Mouse (Mus musculus) heart, embryonic 14.5 days (tissue): ENCODE measurements at regions not wholly inside any gene's neighbourhood (a gene's known extent, or its start where the extent isn't known, plus 50 kb on each side); places are given as distances from the start of the nearest gene placed in this dataset.

Experiments used
- ATAC-seq: fragments of 200-750 bp; cut with Nextera tagmentation; 2 replicates; pipeline ENCODE4 v1.8.0; 2017; ENCODE audit warnings: low read depth, moderate TSS enrichment; ENCODE audit not compliant: insufficient number of reproducible peaks, insufficient read depth, low FRiP score
- H3K27ac ChIP-seq, 2 experiments: fragments of 200-500 bp in 1 of 2; fragments of 300-500 bp in 1 of 2; sonication (generic) in 1 of 2; replicated peaks in 1 of 2; 2 replicates each; pipeline ENCODE4 v1.5.1; 2012 to 2014; ENCODE audit warnings: low read depth in 2 of 2, low read length in 2 of 2, control low read depth in 1 of 2, mild to moderate bottlenecking in 1 of 2, mixed read lengths in 1 of 2; ENCODE audit not compliant: control insufficient read depth in 1 of 2, insufficient read depth in 1 of 2
- H3K27me3 ChIP-seq: fragments of 300-500 bp; sonication (generic); 2 replicates; pipeline ENCODE4 v1.6.1; 2014; ENCODE audit warnings: mild to moderate bottlenecking, low read length, control low read depth; ENCODE audit not compliant: control insufficient read depth, insufficient read depth
- H3K36me3 ChIP-seq: fragments of 300-500 bp; sonication (generic); 2 replicates; pipeline ENCODE4 v1.6.1; 2014; ENCODE audit warnings: mild to moderate bottlenecking, control low read depth, low read length, mixed read lengths; ENCODE audit not compliant: control insufficient read depth, insufficient read depth
- H3K4me1 ChIP-seq, 2 experiments: fragments of 200-500 bp in 1 of 2; fragments of 300-500 bp in 1 of 2; sonication (generic) in 1 of 2; 2 replicates each; pipeline ENCODE4 v1.6.1; 2012 to 2014; ENCODE audit warnings: low read length in 2 of 2, control low read depth in 1 of 2, mixed read lengths in 1 of 2; ENCODE audit not compliant: control insufficient read depth in 2 of 2, insufficient read depth in 2 of 2
- H3K4me2 ChIP-seq: fragments of 300-500 bp; sonication (generic); 2 replicates; pipeline ENCODE4 v1.6.1; 2014; ENCODE audit warnings: mild to moderate bottlenecking, low read length
- H3K4me3 ChIP-seq, 2 experiments: fragments of 200-500 bp in 1 of 2; fragments of 300-500 bp in 1 of 2; sonication (generic) in 1 of 2; 2 replicates each; pipeline ENCODE4 v1.5.1; 2012 to 2014; ENCODE audit warnings: low read length in 2 of 2, mild to moderate bottlenecking in 2 of 2, control low read depth in 1 of 2, low read depth in 1 of 2, moderate library complexity in 1 of 2; ENCODE audit not compliant: control insufficient read depth in 1 of 2, insufficient read depth in 1 of 2
- H3K9ac ChIP-seq: fragments of 300-500 bp; sonication (generic); 2 replicates; pipeline ENCODE4 v1.6.1; 2014; ENCODE audit warnings: mild to moderate bottlenecking, low read length
- H3K9me3 ChIP-seq: fragments of 300-500 bp; sonication (generic); 2 replicates; pipeline ENCODE4 v1.6.1; 2016; ENCODE audit warnings: low read length, control low read depth; ENCODE audit not compliant: control insufficient read depth
- whole genome bisulfite sequencing: fragments of 180-500 bp; shearing (Covaris S2); extraction: QIAGEN DNeasy Blood & Tissue Kit; methylation state at CpG from one replicate; pipeline ENCODE4 v1.1.7; 2014; 5-methylcytosine and 5-hydroxymethylcytosine counted together

DNA sequence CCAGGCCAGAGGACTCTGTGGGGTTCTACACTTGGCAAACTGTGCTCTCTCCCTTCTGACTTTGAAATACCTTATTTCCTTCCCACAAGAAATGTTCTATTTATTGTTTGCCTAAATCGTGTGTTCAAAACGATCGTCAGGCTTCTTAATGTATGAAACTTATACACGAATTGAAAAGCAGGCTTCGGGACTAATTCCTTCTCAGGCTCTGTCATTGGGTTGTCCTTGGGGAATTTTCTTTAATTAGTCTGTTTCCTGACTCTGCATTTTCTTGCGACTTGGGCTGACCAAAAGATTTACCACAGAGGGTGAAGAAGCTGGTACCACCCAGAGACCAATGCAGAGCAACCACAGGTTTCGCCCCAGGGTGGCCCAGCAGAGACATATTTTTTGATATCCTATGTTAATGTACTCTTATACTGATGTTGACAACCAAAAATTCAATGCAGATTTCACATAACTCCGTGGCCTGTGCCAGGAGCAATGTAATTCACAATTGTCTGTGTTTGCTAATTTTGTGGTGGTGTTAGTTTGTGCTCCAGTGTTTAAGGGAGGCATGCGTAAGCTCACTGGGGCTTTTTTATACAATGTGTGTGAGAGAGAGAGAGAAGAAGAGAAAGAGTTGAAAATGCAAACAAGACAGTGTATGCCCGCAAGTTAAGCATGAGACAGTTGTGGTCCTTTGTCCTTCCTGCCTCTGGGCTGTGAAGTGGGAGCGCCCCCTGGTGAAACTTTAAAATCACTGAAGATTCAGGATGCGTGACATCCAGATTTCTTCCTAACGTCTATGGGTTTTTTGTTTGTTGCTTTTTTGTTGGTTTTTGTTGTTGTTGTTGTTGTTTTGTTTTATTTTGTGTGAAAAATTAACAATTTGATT lies 452.7 kb downstream of the Sox2 start:
- WGBS = 59% methylated on average over 13 of the region's 13 CpGs
- H3K4me3 ChIP-seq = no peak overlapping the region
- no peak for ATAC-seq
- peaks cover 0 to 3% of the 10 kb centered on the region in 2 experiments; a peak in 2 of 4 replicates for H3K4me1 ChIP-seq
- H3K27ac ChIP-seq = no peak overlapping the region
- H3K9me3 ChIP-seq = no peaks in the 10 kb centered on the region
- no peak overlapping the region for H3K4me2 ChIP-seq
- H3K36me3 ChIP-seq = no peaks in the 10 kb centered on the region
- H3K9ac ChIP-seq = no peak overlapping the region
- peaks cover 7% of the 10 kb centered on the region for H3K27me3 ChIP-seq

DNA sequence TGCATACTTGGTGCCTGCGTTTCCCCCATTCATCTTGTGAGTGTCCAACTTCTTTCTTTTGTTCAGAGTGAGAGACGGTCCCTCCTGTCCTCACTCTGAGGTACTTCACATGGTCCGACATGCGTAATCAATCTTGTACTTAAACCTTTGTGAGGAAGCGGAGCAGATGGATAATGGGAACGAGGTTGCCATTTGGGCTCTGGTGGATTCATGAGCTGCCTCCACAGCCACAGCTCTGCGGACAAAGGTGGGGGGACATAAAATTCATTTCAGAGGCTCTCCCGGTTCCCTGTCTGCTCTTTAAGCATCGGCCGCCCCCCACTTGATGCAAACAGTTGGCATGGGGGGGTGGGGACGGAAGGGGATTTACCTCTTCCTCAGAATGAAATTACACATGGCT lies 454.7 kb downstream of the Sox2 start:
- Histone ChIP-seq H3K36me3 (no peaks in the 10 kb centered on the region), H3K9me3 (no peaks in the 10 kb centered on the region), H3K27ac (no peak overlapping the region), H3K9ac (no peak overlapping the region), H3K4me2 (no peak overlapping the region), H3K4me1 (peaks cover 0 to 3% of the 10 kb centered on the region in 2 experiments; a peak in 2 of 4 replicates), H3K27me3 (peaks cover 7% of the 10 kb centered on the region), H3K4me3 (no peak overlapping the region)
- 80% methylated on average over 11 of the region's 11 CpGs for WGBS
- ATAC-seq = no peak

DNA sequence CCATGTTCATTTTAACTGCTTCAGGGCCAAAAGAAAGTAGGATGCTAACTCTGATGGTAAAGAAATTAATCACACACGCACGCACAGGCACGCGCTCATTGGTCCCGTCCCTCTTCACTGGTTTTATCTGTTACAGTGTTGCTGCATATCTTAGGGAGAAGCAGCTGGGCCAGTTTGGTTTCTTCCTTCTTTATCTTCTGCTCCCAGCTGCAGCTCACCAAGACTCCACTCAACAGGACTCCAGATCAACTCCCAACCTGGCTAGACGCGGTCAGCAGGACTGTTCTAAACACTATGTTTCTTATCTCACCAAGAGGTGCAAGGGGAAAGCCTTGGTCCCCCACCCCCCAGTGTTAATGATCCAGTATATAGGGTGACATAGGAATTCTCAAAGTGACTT lies 455.9 kb downstream of the Sox2 start:
- H3K4me1 ChIP-seq = peaks cover 0 to 3% of the 10 kb centered on the region in 2 experiments; a peak in 2 of 4 replicates
- no peaks in the 10 kb centered on the region for H3K9me3 ChIP-seq
- WGBS = 47% methylated on average over 7 of the region's 7 CpGs
- peaks cover 7% of the 10 kb centered on the region for H3K27me3 ChIP-seq
- no peak overlapping the region for H3K4me3 ChIP-seq
- H3K27ac ChIP-seq = no peak overlapping the region
- no peak overlapping the region for H3K9ac ChIP-seq
- no peak for ATAC-seq
- no peaks in the 10 kb centered on the region for H3K36me3 ChIP-seq
- H3K4me2 ChIP-seq = no peak overlapping the region

DNA sequence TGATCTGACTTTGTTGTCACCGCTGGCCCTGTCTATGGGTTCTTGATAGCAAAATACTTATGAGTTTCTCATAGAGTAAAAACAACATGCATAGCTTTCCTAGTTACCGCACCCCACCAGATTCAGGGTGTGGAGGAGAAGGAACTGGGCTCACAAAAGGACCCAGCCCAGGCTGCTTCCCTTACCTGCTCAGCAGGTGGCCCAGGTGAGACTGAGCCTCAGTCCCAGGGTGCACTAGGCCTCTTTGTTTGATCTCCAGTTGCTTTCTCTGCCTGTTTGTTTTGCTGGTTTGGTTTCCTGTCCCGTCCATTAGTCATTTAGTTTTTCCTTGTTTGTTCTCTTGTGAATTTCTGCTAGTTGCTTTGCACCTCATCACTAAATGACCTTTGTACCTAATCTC lies 483.3 kb downstream of the Sox2 start:
- no peak overlapping the region for H3K4me2 ChIP-seq
- no peak overlapping the region for H3K27ac ChIP-seq
- H3K4me3 ChIP-seq = no peak overlapping the region
- no peaks in the 10 kb centered on the region for H3K9me3 ChIP-seq
- 75% methylated on average over 3 of the region's 3 CpGs for WGBS
- H3K9ac ChIP-seq = no peak overlapping the region
- H3K36me3 ChIP-seq = no peaks in the 10 kb centered on the region
- H3K4me1 ChIP-seq = no peaks in the 10 kb centered on the region
- ATAC-seq = no peak
- no peaks in the 10 kb centered on the region for H3K27me3 ChIP-seq

DNA sequence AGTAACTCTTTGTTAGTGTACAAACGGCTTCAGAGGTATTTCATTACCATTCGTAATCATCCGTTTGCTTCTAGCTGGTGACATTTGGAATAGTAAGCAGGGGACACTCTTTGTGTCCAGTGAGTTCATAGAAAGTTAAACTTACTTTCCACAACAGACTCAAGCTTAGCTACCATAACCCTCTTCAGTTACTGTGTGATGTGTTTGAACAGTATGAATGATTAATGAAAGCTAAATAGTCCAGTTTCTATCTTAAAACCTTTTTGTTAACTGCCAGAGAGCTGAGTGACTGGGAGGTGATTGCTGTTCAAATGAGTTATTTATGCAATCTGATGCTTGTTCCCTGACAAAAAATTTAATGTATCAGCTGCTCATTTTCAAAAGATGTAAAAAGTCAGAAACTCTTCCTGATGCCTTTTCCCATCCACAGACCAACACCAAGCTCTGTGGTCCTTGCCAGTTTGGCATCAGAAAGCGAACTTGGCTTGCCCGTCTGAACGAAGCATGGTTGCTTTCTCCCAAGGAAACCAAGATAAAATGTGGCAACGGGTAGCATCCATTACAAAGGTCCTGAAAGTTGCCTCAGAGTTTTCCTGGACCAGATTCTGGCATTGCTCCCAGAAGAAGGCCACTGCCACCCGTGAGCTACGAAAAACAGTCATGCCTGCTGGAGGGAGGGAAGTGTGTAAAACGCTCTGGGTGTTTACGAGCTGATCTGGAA lies 491.5 kb downstream of the Sox2 start:
- Histone ChIP-seq H3K9me3 (no peaks in the 10 kb centered on the region), H3K36me3 (no peaks in the 10 kb centered on the region), H3K4me3 (no peak overlapping the region), H3K27ac (no peak overlapping the region), H3K27me3 (no peaks in the 10 kb centered on the region), H3K4me1 (no peaks in the 10 kb centered on the region), H3K9ac (no peak overlapping the region), H3K4me2 (no peak overlapping the region)
- 59% methylated on average over 11 of the region's 11 CpGs for WGBS
- no peak for ATAC-seq

DNA sequence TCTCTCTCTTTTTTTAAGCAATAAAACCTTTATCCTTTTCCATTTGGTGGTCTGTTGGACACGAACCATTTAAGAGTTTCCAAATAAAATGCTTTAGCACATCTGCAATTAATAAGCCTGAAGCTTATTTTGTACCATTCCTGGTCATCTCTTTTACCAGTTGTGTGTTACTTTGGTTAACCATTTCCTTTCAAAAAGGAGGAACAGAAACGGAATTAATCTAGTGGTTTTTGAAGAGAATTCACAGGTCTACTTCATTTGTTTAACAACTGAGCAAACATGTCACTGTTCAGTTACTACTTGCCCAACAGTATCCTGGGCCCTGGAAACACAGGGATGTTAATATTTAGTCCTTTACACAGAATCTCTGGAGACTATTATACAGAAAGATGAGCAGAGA lies 492.5 kb downstream of the Sox2 start:
- Histone ChIP-seq H3K27me3 (no peaks in the 10 kb centered on the region), H3K4me1 (no peaks in the 10 kb centered on the region), H3K27ac (no peak overlapping the region), H3K36me3 (no peaks in the 10 kb centered on the region), H3K9ac (no peak overlapping the region), H3K4me2 (no peak overlapping the region), H3K4me3 (no peak overlapping the region), H3K9me3 (no peaks in the 10 kb centered on the region)
- 70% methylated on average over 2 of the region's 2 CpGs for WGBS
- ATAC-seq = no peak

DNA sequence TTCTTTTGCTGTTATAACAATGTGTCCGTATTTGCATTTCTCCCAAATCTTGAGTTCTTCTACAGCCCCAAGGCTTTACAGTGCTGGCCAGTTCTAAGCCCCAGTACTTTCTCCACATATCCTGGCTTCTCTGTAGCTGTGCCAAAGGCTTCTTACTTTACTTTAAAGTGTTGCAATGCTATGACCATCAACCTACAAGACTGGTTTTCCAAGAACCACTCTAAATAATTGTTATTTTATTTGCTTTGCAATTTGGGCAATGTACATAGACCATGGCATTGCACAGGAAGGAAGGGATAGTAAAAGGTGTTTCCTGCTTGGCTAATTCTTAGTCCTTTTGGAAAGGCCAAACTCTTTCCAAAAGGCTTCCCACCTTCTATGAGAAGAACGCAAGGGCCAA lies 495.4 kb downstream of the Sox2 start:
- H3K9ac ChIP-seq = no peak overlapping the region
- no peaks in the 10 kb centered on the region for H3K27me3 ChIP-seq
- no peak overlapping the region for H3K4me3 ChIP-seq
- H3K36me3 ChIP-seq = no peaks in the 10 kb centered on the region
- WGBS = 90% methylated on average over 2 of the region's 2 CpGs
- peaks cover 0 to 3% of the 10 kb centered on the region in 2 experiments; a peak in 2 of 4 replicates for H3K4me1 ChIP-seq
- H3K4me2 ChIP-seq = no peak overlapping the region
- no peak for ATAC-seq
- H3K27ac ChIP-seq = no peak overlapping the region
- no peaks in the 10 kb centered on the region for H3K9me3 ChIP-seq
